Mouse (Mus musculus): Measurements from ENCODE around the gene Zfp275.
"Not testable (repeated sequence)": the region's sequence is repeated elsewhere in the genome, so short reads cannot be mapped to it uniquely, and the experiment has no call there.

The Zfp275 gene

GRCm38 (mm10) chrX:73342483-73342895 lies at the start of gene Zfp275:
TSS of gene Zfp275 (plus strand) at chrX:73342621.
- peak; percentile 80 to 84 for DNase-seq

GRCm38 (mm10) chrX:73292876-73293275 lies 49.5 kb upstream of the Zfp275 start, which contains the start of the genes Xlr5a and Xlr5c:
TSS of gene Xlr5a (minus strand) at chrX:73292976.
TSS of gene Xlr5c (minus strand) at chrX:73292976.
- DNase-seq = not testable (repeated sequence)

- not testable (repeated sequence) for DNase-seq
Measured at GRCm38 (mm10) chrX:73295745-73296144, 46.7 kb upstream of the Zfp275 start.

- peak in 1 of 2 experiments; percentile 21 for DNase-seq
Measured at GRCm38 (mm10) chrX:73312522-73312921, 29.9 kb upstream of the Zfp275 start.

GRCm38 (mm10) chrX:73321029-73321428 lies 21.4 kb upstream of the Zfp275 start:
- DNase-seq = no peak

GRCm38 (mm10) chrX:73327215-73327614 lies 15.2 kb upstream of the Zfp275 start:
- DNase-seq = no peak

GRCm38 (mm10) chrX:73333548-73333947 lies 8.9 kb upstream of the Zfp275 start:
- DNase-seq = no peak

GRCm38 (mm10) chrX:73336740-73337139 lies 5.7 kb upstream of the Zfp275 start, which contains the start of gene Gm45015:
TSS of gene Gm45015 (minus strand) at chrX:73336840.
- no peak for DNase-seq

GRCm38 (mm10) chrX:73341473-73341872 lies 948 bp upstream of the Zfp275 start:
- no peak for DNase-seq

- DNase-seq = no peak
Measured at GRCm38 (mm10) chrX:73342068-73342467, 353 bp upstream of the Zfp275 start.

- peak in 1 of 2 experiments; percentile 2 for DNase-seq
Measured at GRCm38 (mm10) chrX:73342941-73343735, 717 bp downstream of the Zfp275 start.

GRCm38 (mm10) chrX:73343802-73344201 lies 1.4 kb downstream of the Zfp275 start:
- no peak for DNase-seq

- no peak for DNase-seq
Measured at GRCm38 (mm10) chrX:73344346-73344745, 1.9 kb downstream of the Zfp275 start.

GRCm38 (mm10) chrX:73356163-73356562 lies 13.7 kb downstream of the Zfp275 start:
- DNase-seq = no peak

- DNase-seq = no peak
Measured at GRCm38 (mm10) chrX:73356719-73357118, 14.3 kb downstream of the Zfp275 start.

- no peak for DNase-seq
Measured at GRCm38 (mm10) chrX:73363291-73363690, 20.9 kb downstream of the Zfp275 start.

GRCm38 (mm10) chrX:73384419-73384818 lies 42.0 kb downstream of the Zfp275 start:
- no peak for DNase-seq

- no peak for DNase-seq
Measured at GRCm38 (mm10) chrX:73384924-73385323, 42.5 kb downstream of the Zfp275 start.

- no peak for DNase-seq
Measured at GRCm38 (mm10) chrX:73391481-73391880, 49.1 kb downstream of the Zfp275 start.

- no peak for DNase-seq
Measured at GRCm38 (mm10) chrX:73396446-73396845, 54.0 kb downstream of the Zfp275 start.

GRCm38 (mm10) chrX:73398636-73399035 lies 56.2 kb downstream of the Zfp275 start, which contains the start of gene Gm18336:
TSS of gene Gm18336 (minus strand) at chrX:73398736.
- DNase-seq = not testable (repeated sequence)

GRCm38 (mm10) chrX:73400951-73401350 lies 58.5 kb downstream of the Zfp275 start:
- DNase-seq = no peak

- no peak for DNase-seq
Measured at GRCm38 (mm10) chrX:73401616-73402015, 59.2 kb downstream of the Zfp275 start.

All from lung, adult 18-20 months (tissue).